Mouse (Mus musculus) olfactory bulb, adult 2 months (tissue): ENCODE results near the gene Rffl.

Source experiments
- CTCF ChIP-seq: fragments of 200-500 bp; IDR thresholded peaks from 2 replicates; pipeline ENCODE4 v1.5.1; 2012; ENCODE audit warnings: low read depth, mild to moderate bottlenecking, low read length, moderate library complexity; ENCODE audit not compliant: insufficient read depth
- POLR2A ChIP-seq: fragments of 200-500 bp; IDR thresholded peaks from 2 replicates; pipeline ENCODE4 v1.6.1; 2012; ENCODE audit warnings: mild to moderate bottlenecking, low read depth, low read length, moderate library complexity; ENCODE audit not compliant: insufficient read depth

GRCm38 (mm10) chr11:82780983-82781903 lies 89.8 kb downstream of the Rffl start, which contains the start of gene Lig3:
- TF ChIP-seq CTCF (no peak), POLR2A (peak; percentile 70; the same call in 1 of the 2 replicates)
